Mouse (Mus musculus) forebrain, postnatal 0 days (tissue): ENCODE results near the gene Usp13. TPM values are rescaled to one million over a fixed set of nuclear protein-coding genes. Genes with fewer than 3 reads are reported as not detected.

Experiments used
- ATAC-seq: fragments of 200-750 bp; cut with Nextera tagmentation; 2 replicates; pipeline ENCODE4 v1.8.0; 2017; ENCODE audit warnings: mild to moderate bottlenecking, moderate library complexity
- DNase-seq: peaks from one replicate; pipeline ENCODE4 v3.0.0-alpha.2; 2015
- H3K27ac ChIP-seq: fragments of 300-500 bp; sonication (generic); 2 replicates; pipeline ENCODE4 v1.5.1; 2014; ENCODE audit warnings: low read depth, mild to moderate bottlenecking, antibody characterized with exemption, low read length, moderate library complexity, mixed read lengths
- H3K27me3 ChIP-seq: fragments of 300-500 bp; sonication (generic); 2 replicates; pipeline ENCODE4 v1.6.1; 2014; ENCODE audit warnings: mild to moderate bottlenecking, low read length, mixed read lengths; ENCODE audit not compliant: insufficient read depth
- H3K36me3 ChIP-seq: fragments of 300-500 bp; sonication (generic); 2 replicates; pipeline ENCODE4 v1.6.1; 2014; ENCODE audit warnings: mild to moderate bottlenecking, moderate library complexity; ENCODE audit not compliant: insufficient read depth
- H3K4me1 ChIP-seq: fragments of 300-500 bp; sonication (generic); 2 replicates; pipeline ENCODE4 v1.6.1; 2014; ENCODE audit warnings: antibody characterized with exemption; ENCODE audit not compliant: insufficient read depth
- H3K4me2 ChIP-seq: fragments of 300-500 bp; sonication (generic); 2 replicates; pipeline ENCODE4 v1.6.1; 2014; ENCODE audit warnings: low read depth, mild to moderate bottlenecking, moderate library complexity
- H3K4me3 ChIP-seq: fragments of 300-500 bp; sonication (generic); 2 replicates; pipeline ENCODE4 v1.5.1; 2014; ENCODE audit warnings: low read depth, low read length, mixed read lengths
- H3K9ac ChIP-seq: fragments of 300-500 bp; sonication (generic); 2 replicates; pipeline ENCODE4 v1.6.1; 2014; ENCODE audit warnings: mild to moderate bottlenecking
- H3K9me3 ChIP-seq: fragments of 300-500 bp; sonication (generic); 2 replicates; pipeline ENCODE4 v1.6.1; 2016; ENCODE audit warnings: low read length
- CTCF ChIP-seq: sonication (generic); IDR thresholded peaks from 2 replicates; pipeline ENCODE4 v1.5.1; 2016; ENCODE audit warnings: antibody characterized with exemption, control low read depth, low read depth
- WGBS: fragments of 180-500 bp; shearing (Covaris S2); extraction: QIAGEN DNeasy Blood & Tissue Kit; methylation state at CpG from one replicate; pipeline ENCODE4 v1.1.7; 2014; 5-methylcytosine and 5-hydroxymethylcytosine counted together
- polyA plus RNA-seq: library from polyadenylated mRNA; unstranded; fragments of >200 nt; fragmentation: Nextera tagmentation; extraction: Ambion mirVana; gene quantifications from 2 replicates; pipeline ENCODE4 v1.2.1, GENCODE M21; 2015
- total RNA-seq: library from RNA; depleted of rRNA; stranded (reverse); fragments of >200 nt; gene quantifications from 2 replicates; pipeline ENCODE4 v1.2.3, GENCODE M21; 2014

Usp13 gene
- total and polyA plus RNA-seq, 2 experiments from 2014 or later, result 8.4 to 11.9 TPM

DNA sequence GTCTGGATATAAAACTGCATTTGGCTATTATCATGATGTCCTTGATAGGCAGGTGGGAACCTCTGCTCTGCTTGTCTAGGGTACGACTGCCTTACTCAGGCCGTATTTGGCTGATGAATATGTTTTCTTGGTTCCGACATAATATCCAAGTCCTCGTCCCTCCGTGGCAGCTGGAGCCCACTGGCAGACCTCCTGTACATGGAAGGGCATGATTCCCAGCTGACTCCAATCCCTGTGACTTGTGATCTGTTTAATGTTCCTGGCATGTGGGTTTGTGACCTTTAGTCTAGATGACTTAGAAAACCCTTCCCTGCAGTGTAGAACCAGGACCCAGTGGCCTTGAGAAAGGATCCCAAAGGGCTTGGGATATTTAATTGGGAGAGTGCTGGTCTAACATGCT lies 71.5 kb downstream of the Usp13 start:
- ATAC-seq (no peak), DNase-seq (no peak)
- no peak overlapping the region for H3K27ac ChIP-seq
- no peak overlapping the region for H3K4me3 ChIP-seq
- H3K4me2 ChIP-seq, result no peak overlapping the region
- H3K27me3 ChIP-seq, result no peaks in the 10 kb centered on the region
- no peaks in the 10 kb centered on the region for H3K4me1 ChIP-seq
- no peak for TF ChIP-seq CTCF
- H3K9me3 ChIP-seq, result no peaks in the 10 kb centered on the region
- no peak overlapping the region for H3K9ac ChIP-seq
- H3K36me3 ChIP-seq, result no peaks in the 10 kb centered on the region
- WGBS, result 97% methylated on average over 5 of the region's 5 CpGs

DNA sequence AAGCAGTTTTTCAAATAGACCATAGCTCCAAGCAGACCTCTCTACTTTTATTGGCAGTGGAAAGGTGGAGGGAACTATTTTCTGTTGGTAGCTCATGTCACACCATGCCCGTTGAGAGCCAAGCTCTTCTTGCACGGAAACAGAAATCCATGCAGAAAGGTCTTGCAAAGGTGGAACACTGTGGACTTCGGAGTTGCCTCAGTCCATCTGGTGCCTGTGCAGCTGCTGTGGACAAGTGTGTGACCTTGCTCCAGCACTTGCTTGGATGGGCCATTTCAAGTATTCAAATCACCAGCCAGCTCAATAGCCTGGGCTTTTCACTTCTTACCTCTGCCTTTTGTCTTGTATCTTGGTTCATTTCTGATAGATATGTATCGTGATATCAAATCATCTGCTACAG lies 72.8 kb downstream of the Usp13 start:
- TF ChIP-seq CTCF, result no peak
- H3K4me2 ChIP-seq, result no peak overlapping the region
- ATAC-seq (no peak), DNase-seq (no peak)
- no peaks in the 10 kb centered on the region for H3K4me1 ChIP-seq
- no peak overlapping the region for H3K27ac ChIP-seq
- H3K9ac ChIP-seq, result no peak overlapping the region
- no peaks in the 10 kb centered on the region for H3K36me3 ChIP-seq
- H3K4me3 ChIP-seq, result no peak overlapping the region
- no peaks in the 10 kb centered on the region for H3K27me3 ChIP-seq
- WGBS, result 97% methylated on average over 4 of the region's 4 CpGs
- H3K9me3 ChIP-seq, result no peaks in the 10 kb centered on the region

DNA sequence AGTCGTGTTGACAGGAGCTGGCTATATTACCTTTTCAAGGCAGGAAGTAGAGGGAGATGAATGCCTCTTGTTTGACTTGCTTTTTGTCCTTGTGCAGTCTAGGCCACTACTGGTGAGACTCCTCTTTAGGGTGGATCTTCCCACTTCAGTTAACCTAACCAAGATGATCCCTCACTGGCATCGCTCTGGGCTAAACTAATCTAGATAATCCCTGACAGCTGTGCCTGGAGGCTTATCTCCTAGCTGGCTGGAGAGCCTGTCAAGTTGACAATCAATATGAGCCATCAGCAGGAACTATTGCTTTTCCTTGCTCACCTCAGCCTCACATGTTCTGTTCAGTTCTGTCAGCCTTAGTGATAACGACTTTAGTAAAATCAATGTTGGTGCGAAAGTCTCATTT lies 86.1 kb downstream of the Usp13 start:
- H3K4me1 ChIP-seq, result no peaks in the 10 kb centered on the region
- no peak overlapping the region for H3K4me2 ChIP-seq
- H3K9me3 ChIP-seq, result no peaks in the 10 kb centered on the region
- H3K27me3 ChIP-seq, result no peaks in the 10 kb centered on the region
- 0 out of 2 replicates have a peak, but pooled peaks cover 4% of the 10 kb centered on the region for H3K36me3 ChIP-seq
- WGBS, result 39% methylated on average over 4 of the region's 4 CpGs
- no peak overlapping the region for H3K27ac ChIP-seq
- no peak for TF ChIP-seq CTCF
- ATAC-seq, result no peak
- DNase-seq, result no peak
- H3K9ac ChIP-seq, result no peak overlapping the region
- H3K4me3 ChIP-seq, result no peak overlapping the region

DNA sequence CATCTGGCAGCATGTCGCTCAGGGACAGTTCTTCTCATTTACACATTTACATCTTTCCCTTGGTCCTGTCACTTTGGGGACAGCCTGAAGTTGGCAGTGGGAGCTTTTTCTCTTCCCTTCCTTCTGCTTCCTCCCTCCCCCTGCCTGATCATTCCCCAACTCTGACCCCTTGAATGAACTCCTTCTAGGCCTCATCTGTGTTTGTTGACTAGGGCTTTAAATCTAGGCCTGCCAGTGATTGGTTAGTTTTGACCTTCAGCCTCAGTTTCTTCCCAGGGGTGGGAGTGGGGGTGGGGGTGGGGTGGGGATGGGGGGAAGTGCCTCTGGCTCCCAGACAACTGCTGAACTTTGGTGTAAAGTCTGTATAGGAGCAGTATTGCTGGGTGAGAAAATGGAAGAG lies 87.3 kb downstream of the Usp13 start:
- ATAC-seq, result no peak
- no peak for TF ChIP-seq CTCF

DNA sequence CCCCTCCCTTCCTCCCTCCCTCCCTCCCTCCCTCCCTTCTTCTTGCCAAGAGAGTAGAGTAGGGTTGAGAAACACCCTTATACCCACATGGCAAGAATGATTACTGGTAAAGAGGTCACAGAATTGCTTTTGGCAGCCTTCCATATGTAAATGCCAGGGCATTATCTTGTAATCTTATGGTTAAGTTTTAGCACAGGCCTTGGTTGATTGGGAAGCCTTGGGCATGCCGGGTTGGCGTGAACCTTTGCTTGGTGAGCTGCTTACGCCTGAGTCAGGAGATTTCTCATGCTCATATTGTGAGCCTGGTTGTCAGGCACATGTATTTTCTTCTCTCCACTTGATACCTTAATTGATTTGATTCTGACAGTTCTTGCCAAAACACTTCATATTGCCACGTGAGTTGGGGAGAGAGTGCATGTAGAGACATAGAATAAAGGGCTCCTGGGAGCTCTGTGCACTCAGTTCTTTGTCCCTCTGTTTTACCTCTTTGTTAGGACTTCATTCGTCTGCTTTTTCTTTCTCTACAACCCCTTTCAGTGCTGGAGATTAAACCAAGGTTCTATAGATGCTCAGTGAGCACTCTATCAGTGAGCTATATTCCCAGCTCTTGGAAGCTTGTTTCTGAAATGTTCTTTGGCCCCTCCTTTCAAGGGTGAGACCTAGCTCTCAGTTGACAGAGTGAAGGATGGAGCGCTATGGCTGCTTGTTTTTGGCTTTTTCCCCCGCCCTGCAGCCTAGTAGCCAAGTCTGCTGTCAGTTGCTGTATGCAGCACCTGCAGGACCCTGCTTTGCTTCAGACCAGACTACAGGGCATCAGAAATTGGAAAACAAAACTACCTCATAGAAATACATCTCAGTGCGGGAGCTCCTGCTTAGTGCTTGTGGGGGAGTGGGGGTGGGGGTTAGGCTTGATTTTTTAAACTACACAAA lies 88.8 kb downstream of the Usp13 start:
- WGBS, result 17% methylated on average over 8 of the region's 8 CpGs

More for the DNA sequence above, 87.3 kb downstream of the Usp13 start:
- Histone ChIP-seq H3K4me3 (no peak overlapping the region), H3K4me1 (no peaks in the 10 kb centered on the region), H3K27me3 (no peaks in the 10 kb centered on the region), H3K9ac (no peak overlapping the region), H3K4me2 (no peak overlapping the region), H3K9me3 (no peaks in the 10 kb centered on the region), H3K27ac (no peak overlapping the region), H3K36me3 (0 out of 2 replicates have a peak, but pooled peaks cover 4% of the 10 kb centered on the region)
- 87% methylated on average over 1 of the region's 1 CpGs for WGBS
- DNase-seq, result no peak

DNA sequence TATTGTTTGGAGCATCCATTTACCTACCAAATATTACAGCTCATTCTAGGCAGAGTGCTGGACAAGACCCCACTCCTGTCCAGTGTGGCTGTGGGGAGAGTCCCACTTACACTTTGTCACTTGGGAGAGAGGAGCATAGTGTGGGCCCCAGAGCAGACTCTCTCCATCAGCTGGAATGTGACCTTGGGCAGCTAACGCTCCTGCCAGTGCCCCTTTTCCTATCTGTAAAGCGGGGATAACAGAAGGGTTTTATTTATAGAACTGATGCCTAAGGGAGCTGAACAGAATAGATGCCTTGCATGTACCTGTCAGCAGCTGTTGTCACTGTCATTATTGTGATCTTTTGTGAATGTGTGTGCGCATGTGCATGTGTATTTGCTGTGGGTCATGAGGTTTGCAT lies 91.1 kb downstream of the Usp13 start:
- no peak overlapping the region for H3K4me3 ChIP-seq
- H3K27ac ChIP-seq, result no peak overlapping the region
- H3K4me1 ChIP-seq, result no peaks in the 10 kb centered on the region
- WGBS, result 82% methylated on average over 3 of the region's 3 CpGs
- H3K36me3 ChIP-seq, result 0 out of 2 replicates have a peak, but pooled peaks cover 1% of the 10 kb centered on the region
- no peaks in the 10 kb centered on the region for H3K9me3 ChIP-seq
- no peak overlapping the region for H3K4me2 ChIP-seq
- DNase-seq (no peak), ATAC-seq (no peak)
- H3K9ac ChIP-seq, result no peak overlapping the region
- TF ChIP-seq CTCF, result no peak
- H3K27me3 ChIP-seq, result no peaks in the 10 kb centered on the region

More for the DNA sequence above, 88.8 kb downstream of the Usp13 start:
- no peaks in the 10 kb centered on the region for H3K27me3 ChIP-seq
- H3K9me3 ChIP-seq, result no peaks in the 10 kb centered on the region
- H3K27ac ChIP-seq, result no peak overlapping the region
- no peak overlapping the region for H3K4me2 ChIP-seq
- TF ChIP-seq CTCF, result no peak
- no peak overlapping the region for H3K4me3 ChIP-seq
- peak; percentile 73 for ATAC-seq
- peak; percentile 16 for DNase-seq
- H3K4me1 ChIP-seq, result no peaks in the 10 kb centered on the region
- H3K36me3 ChIP-seq, result no peaks in the 10 kb centered on the region
- no peak overlapping the region for H3K9ac ChIP-seq

DNA sequence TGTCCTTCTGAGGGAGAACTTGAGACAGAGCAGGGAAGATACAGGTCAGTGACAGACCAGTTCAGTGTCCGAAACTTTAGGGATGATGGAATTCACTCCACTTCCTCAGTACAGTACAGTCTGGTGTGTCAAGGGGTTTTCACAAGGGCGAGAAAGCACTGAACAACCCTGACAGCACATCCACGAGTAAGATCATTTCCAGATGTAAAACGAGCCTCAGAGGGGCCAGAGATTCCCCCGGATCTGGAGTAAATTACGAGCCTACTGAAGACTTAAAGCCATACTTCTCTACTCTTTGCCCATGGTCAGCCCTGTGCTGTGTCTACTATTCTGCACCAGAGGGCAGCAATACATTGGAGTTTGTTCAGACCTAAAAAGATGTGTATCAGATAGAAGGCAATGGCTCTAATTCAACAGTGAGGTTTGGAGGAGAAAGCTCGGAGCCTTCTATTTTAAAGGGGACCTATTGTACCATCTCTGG lies 92.8 kb downstream of the Usp13 start:
- Histone ChIP-seq H3K9ac (no peak overlapping the region), H3K27me3 (no peaks in the 10 kb centered on the region), H3K36me3 (0 out of 2 replicates have a peak, but pooled peaks cover 11% of the 10 kb centered on the region), H3K4me2 (no peak overlapping the region), H3K4me3 (no peak overlapping the region), H3K27ac (no peak overlapping the region), H3K9me3 (no peaks in the 10 kb centered on the region), H3K4me1 (no peaks in the 10 kb centered on the region)
- WGBS, result 64% methylated on average over 7 of the region's 7 CpGs
- TF ChIP-seq CTCF, result peak; percentile 83
- DNase-seq (peak; percentile 76), ATAC-seq (peak; percentile 93)
